Mouse (Mus musculus): ENCODE measurements around the gene Traf4. TPM values are rescaled to one million over a fixed set of nuclear protein-coding genes. Genes with fewer than 3 reads are reported as not detected.

The Traf4 gene
- polyA plus RNA-seq, 1 experiment = 26.1 TPM

DNA sequence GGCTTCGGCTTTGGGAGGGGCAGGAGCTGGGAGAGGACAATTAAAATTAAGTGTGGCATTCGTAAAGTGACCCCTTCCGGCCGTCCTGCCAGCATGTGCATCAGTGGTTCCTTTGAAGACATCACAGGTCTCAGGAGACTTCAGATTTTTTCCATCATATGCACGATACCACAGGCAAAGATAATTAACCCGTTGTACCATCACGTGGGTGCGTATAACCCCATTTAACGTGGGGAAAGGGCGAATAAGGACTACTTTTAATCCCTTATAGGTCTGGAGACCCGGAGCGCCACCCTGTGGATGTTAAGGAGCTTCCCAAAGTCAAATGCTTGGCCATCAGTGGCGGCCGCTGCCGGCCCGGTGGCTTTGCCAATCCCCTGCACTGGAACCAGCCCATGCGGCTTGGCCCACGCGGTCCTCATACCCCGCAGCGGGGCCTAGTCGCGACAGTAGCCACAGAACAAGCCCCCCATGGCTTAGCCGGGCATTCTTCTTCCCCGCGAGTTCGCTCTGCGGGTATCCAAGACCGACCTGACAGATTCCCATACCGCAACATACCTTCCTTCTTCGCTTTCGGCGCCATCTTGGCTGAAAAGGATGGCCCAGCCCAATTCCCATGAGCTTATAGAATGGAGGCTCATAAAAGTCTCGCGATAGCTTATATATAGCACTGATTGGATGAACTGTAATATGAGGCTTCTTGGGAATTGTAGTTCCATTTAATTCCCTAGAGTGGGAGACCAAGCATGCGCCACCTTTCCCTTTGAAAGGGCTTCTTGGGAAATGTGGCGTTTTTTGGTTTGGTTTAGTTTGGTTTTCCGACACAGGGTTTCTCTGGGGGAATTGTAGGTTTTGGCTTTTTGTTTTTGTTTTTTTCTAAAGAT is 17.8 kb upstream of the Traf4 start, which contains the start of gene Rpl23a:
TSS of gene Rpl23a (minus strand) at position 624 of the 884 bp plus-strand sequence.
- peak; percentile 75 for DNase-seq (ENCODE audit: low spot score)

GRCm38 (mm10) chr11:78182450-78182849 is 17.1 kb upstream of the Traf4 start:
- DNase-seq (ENCODE audit: low spot score) = no peak

GRCm38 (mm10) chr11:78181830-78182357 is 16.5 kb upstream of the Traf4 start:
- no peak for DNase-seq (ENCODE audit: low spot score)

GRCm38 (mm10) chr11:78180081-78180761 is 14.8 kb upstream of the Traf4 start:
- no peak for DNase-seq (ENCODE audit: low spot score)

GRCm38 (mm10) chr11:78179438-78179999 is 14.1 kb upstream of the Traf4 start:
- DNase-seq (ENCODE audit: low spot score) = no peak

GRCm38 (mm10) chr11:78178859-78179437 is 13.6 kb upstream of the Traf4 start:
- DNase-seq (ENCODE audit: low spot score) = peak; percentile 53

DNA sequence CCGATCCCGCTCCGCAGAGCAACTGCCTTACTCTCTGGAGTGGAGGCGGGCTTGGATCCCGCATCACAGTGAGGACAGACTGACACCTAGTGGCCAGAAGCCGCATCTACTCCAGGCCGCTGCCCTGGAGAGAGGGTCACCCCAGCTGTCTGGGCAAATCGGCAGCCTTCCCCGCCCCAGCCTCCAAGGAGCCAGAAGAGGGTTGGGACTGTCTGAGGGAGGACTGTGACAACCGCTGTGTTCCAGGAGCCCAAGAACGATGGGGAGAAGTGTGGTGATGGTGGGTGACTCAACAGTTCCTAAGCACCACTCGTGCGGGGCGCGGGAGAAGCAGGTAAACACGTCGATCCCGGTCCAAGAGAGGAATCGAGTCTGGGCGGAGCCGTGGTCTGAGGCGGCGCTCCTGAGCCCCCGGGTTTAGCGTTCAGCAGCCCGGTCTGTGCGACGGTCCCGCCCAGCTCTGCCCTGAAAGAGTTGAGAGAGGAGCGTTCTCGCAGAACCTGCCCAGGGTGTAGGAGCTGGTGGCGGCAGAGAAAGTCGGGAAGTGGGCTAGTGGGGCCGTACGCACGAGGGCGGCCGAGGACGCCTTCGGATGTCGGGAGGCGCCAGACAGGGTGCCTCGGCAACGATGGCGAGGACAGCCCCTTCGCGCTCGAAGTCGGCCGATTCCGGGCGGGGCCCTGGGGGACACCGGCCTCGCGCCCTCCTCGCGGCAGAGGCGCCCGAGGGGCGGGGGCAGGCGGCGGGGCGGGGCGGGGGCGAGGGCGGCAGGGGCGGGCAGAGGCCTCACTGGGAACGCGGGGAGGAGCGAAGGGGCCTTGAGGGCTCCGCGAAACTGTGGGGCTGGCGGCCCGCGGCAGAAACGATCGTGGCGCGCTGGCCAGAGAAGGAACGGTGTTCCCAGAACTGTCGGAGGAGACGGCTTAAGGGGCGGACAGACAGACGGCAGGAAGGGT is 12.8 kb upstream of the Traf4 start:
- peak; percentile 83 for DNase-seq (ENCODE audit: low spot score)

DNA sequence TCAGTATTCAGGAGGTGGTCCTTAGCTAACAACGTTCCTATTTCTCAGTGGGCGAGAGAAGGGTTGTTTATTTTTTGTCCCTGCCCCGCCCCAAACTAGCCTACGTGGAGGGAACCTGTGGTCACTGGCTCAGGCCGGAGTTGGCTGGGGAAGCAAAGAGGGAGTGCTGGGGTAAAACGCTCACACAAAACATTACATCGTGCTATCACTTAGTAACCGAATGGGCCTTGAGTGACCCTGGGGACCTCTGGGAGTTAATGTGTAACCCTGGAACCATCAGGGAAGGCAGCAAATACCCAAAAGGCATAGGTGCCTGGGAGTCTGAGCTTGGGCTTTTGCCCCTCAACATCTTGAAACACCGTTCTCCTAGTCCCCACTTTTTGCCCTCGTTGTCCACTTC is 12.0 kb upstream of the Traf4 start:
- DNase-seq (ENCODE audit: low spot score) = no peak

DNA sequence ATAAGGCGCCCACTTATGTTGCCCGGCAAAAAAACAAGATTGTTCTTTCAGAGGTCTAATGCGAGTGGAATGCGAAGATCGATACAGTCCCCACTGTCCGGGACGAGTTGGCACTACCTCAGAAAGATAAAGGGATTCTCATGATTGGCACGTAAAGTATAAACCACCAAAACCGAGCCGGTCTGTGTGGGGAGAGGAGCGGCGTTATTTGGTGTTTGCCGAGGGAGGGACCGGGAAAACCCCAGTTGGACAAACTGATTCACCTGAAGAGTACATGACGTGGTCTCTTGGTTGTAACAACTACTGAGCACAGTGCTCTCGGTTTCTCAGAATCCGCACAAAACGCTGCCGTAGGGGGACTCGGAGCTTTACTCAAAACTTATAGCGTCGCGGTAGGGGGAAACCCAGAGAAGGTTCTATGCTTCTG is 11.5 kb upstream of the Traf4 start:
- no peak for DNase-seq (ENCODE audit: low spot score)

DNA sequence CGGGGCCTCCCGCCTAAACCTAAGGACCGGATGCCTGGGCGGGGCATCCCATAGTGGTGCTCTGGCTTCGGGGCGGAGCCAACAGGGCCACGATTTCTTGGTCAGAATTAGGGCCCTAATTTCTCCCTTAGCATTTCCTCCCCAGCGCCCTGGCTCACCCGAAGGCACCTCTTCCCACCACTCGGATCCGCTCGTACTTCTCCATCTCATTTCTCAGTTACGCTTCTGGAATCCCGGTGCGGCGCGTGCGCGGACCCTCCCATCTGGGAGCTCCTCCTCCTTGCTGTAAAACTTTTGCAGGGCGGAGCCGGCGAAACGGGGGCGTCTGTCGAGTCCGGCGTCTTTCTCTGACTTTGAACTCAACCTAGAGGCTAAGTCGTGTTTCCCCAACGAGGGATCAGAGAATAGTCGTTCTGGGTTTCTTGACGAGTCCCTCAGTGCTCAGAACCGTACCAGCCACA is 11.0 kb upstream of the Traf4 start, which contains the start of the genes Nek8 and Tlcd1:
TSS of gene Nek8 (minus strand) at position 274 of the 461 bp plus-strand sequence.
TSS of gene Tlcd1 (plus strand) at position 310 of the 461 bp plus-strand sequence.
- DNase-seq (ENCODE audit: low spot score) = peak; percentile 82

DNA sequence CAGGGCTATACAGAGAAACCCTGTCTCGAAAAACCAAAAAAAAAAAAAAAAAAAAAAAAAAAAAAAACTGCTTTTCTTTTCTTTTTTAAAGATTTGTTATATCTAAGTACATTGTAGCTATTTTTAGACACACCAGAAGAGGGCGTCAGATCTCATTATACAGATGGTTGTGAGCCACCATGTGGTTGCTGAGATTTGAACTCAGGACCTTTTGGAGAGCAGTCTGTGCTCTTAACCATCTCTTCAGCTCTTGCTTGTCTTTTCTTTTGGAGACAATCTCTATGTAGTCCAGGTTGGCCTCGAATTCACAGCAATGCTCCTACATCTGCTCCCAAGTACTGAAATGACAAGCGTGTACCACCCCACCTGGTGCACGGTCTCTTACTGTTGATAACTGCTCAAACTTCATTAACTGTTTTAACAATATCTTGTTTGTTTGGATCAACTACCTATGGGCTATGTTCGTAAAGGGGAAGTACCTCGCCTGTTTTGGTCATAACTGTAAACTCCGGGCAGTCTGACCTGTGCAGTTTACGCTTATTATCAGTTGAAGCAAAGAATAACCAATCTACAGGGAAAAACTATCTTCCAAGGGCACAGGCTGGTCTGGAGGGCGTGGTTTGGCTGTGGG is 10.5 kb upstream of the Traf4 start:
- DNase-seq (ENCODE audit: low spot score) = no peak

DNA sequence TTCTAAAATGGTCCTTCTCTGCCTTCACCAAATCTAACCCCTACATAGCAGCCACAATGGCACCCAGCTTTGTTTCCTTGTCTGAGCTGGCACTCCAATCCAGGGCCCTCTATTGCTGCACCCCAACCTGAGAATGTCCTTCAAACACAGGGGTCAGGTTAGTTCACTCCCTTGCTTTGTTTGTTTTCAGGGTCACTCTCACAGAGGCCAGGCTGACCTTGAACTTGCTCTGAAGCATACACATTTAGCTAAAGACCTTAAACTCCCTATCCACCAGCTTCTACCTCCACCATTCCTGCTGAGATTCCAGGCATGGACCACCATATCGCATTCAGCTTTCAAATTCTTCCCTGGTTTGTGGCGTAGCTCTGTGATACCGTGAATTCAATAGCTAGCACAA is 9.1 kb upstream of the Traf4 start:
- no peak for DNase-seq (ENCODE audit: low spot score)

DNA sequence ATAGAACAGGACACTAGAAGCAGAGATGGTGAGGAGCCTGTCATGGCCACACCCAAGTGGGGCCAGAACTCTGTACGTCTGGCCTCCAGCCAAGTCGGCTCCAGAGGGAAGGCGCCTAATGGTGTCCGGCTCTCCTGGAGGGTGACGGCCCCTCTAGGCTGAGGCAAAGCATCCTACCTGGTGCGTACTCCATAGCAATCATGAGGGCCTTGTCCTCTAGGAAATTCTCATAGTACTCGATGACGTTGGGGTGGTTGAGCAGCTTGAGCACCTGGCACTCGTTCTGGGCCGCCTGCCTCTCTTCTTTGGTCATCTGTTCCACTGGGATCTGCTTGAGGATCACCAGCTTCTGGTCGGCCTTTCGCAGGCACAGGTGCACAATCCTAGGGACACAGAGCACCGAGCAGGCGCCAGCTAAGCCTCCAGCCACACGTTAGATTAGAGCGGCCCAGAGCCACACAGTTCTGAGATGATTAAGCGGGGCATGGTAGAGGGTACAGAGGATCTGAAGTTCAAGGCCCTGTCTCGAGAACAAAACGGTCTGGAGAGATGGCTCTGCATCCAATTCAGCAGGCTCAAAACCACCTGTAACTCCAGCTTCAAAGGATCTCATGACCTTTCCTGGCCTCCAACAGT is 7.5 kb upstream of the Traf4 start:
- DNase-seq (ENCODE audit: low spot score) = no peak

GRCm38 (mm10) chr11:78172034-78172747 is 6.8 kb upstream of the Traf4 start:
- no peak for DNase-seq (ENCODE audit: low spot score)

DNA sequence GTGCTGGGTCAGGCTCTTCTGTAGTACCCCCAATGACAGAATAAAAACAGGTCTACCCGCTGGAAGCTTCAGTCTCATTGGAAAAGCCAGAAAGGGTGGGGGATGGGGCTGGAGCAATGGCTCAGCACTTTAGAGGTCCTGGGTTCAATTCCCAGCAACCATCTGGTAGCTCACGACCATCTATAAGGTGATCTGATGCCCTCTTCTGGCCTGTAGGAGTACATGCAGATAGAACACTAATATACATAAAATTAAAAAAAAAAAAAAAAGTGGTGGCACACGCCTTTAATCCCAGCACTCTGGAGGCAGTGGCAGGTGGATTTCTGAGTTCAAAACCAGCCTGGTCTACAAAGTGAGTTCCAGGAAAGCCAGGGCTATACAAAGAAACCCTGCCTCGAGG is 5.9 kb upstream of the Traf4 start:
- DNase-seq (ENCODE audit: low spot score) = no peak

DNA sequence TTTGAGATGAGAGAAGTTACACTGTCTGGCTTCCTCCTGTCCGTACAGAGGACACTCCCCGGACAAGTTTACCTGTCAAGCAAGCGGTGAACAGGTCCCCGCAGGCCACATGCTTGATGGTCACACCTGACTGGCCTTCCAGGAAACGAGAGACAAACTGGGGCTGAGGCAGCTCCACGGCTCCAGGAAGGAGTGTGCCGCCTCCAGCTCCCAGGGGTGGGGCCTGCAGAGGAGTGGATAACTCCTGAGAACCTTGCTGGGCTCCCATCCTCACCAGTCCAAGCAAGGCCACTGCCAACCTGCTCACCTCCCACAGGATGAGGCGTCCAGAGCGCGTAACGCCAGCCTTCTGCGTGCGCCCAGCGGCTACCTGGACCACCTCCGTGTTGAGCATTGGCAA is 4.9 kb upstream of the Traf4 start:
- DNase-seq (ENCODE audit: low spot score) = no peak

- DNase-seq (ENCODE audit: low spot score) = no peak
Observed at GRCm38 (mm10) chr11:78168541-78169468, 3.4 kb upstream of the Traf4 start.
